Mouse (Mus musculus) cerebral cortex, adult 2 months (tissue): Measurements from ENCODE around the gene Cox7a1.

Source experiments
- WGBS: fragments of 180-500 bp; shearing (Covaris S2); methylation state at CpG from one replicate; pipeline ENCODE4 v1.1.7; 2018; 5-methylcytosine and 5-hydroxymethylcytosine counted together

Cox7a1 gene

DNA sequence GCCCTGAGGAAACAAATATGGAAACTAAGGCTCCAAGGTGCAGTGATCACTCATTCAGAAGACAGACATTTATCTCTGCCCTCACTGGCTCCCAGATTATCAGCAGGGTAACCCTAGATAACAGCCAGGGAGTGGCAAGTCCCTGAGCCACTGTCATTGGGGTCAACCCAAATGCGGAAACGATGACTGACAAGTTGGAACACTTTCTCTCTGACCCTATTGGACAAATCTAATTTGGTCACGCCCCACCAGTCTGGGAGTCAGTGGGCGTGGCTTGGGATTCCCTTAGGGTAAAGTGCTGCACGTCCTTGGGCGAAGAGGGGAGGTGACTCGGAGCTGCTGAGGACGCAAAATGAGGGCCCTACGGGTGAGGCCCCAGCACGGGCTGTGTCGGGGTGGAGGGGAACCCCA lies at the start of gene Cox7a1:
Gene Cox7a1, plus strand, starts transcription at position 266 of the 411 bp plus-strand sequence.
- WGBS, result 9% methylated on average over 11 of the region's 11 CpGs

DNA sequence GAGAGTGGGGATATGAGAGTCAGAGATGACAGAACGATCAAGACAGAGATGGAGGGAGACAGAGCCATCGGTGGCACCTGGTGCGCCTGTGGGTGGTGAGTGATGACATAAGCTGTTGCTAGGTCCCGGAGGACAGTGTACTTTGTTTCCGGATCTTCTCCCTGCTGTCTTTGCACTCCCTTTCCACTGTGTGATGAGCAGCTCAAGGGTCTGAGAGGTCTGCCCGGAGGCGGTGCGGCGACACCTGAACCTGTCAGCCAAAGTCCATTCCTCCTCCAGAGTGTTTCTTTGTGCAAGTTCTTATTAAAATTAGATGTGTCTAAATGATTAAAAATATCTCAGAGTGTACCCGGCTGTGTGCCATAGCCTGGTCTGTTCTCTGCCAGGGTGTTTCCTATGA lies 47.1 kb upstream of the Cox7a1 start:
- WGBS, result 69% methylated on average over 10 of the region's 10 CpGs

DNA sequence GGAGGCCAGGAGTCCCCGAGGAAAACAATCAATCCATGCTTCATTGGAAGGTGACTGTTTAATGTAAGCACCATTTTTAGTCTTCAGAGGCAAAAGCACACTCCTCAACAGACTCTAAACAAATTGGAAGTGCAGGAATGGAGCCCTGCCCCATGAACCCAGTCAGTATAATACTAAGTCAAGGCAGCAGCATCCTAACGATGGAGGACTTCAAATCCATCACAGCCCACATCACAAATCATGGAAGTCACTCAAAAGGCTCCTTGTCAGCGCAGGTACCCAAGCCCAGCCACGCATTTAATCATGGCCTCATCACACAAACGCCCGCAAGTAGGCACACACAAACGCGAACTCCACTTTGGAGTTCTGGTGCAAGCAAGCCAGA lies 40.8 kb upstream of the Cox7a1 start:
- 12% methylated on average over 8 of the region's 8 CpGs for WGBS

GRCm38 (mm10) chr7:30143555-30144209 lies 40.3 kb upstream of the Cox7a1 start:
- WGBS, result 1% methylated on average over 35 of the region's 35 CpGs

DNA sequence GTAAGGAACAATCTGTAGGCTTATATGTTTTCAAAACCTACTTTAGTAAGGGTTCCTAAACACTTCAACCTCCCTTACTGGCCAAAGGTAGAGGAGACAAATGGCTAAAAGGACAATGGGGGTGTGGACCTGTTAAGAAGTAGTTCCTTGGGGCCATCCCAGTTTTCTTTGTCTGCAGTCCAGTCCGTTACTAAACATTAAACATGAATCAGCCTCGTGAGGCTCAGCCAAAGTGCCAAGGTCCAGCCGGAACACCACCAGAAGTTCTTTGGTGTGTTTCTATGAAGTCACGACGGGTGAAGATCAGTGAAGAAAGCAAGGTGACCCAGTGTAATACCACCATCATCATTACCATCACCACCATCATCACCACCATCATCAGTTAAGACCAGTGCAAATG lies 36.9 kb upstream of the Cox7a1 start:
- WGBS, result 94% methylated on average over 5 of the region's 5 CpGs

DNA sequence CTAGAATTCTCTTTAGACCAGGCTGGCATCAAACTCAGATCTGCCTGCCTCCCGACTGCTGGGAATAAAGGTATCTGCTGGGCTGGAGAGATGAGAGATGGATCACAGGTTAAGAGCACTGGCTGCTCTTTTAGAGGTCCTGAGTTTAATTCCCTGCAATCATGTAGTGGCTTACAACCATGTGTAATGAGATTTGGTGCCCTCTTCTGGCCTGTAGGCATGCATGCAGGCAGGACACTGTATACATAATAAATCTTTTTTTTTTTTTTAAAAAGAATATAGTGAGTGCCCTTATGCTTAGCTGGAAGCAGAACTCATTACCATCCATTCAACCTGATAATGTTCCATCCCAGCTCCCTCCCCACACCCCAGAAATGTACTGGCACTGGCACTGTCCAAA lies 29.9 kb upstream of the Cox7a1 start:
- WGBS, result 86% methylated on average over 1 of the region's 1 CpGs

DNA sequence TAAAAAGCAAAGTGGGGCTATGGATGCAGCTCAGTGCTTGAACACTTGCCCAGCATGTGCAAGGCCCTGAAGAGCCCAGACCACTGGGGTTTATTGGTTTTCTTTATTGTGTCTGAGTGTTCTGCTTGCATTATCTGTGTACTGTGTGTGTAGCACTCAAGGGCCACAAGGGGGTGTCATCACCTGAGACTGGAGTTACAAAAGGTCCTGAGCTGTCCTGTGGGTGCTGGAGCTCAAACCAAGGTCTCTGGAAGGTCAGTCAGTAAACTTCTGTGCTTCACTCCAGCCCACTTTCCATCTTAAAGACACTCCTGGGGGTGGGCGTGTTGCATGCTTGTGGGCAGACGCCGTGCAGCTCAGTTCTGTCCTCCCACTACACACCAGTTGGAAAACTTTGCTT lies 28.4 kb upstream of the Cox7a1 start:
- 66% methylated on average over 3 of the region's 3 CpGs for WGBS

DNA sequence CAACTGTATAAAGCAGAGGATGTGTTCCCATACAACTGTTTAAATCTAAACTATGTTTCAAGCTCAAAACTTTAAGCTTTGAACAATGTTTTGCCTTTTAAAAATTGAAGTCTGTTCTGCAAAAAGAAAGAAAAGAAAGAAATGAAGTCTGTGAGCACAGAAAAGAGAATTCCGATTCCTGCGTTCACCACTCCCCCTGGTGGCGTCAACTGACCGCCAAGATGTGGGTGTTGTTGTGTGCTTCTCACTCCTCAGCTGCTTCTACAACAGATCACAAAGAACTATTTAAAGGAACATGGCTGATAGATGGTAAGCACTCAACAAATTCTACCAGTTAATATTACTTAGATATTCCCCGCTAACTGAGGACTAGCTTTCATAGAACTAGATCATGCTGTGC lies 20.8 kb upstream of the Cox7a1 start:
- 64% methylated on average over 5 of the region's 5 CpGs for WGBS

DNA sequence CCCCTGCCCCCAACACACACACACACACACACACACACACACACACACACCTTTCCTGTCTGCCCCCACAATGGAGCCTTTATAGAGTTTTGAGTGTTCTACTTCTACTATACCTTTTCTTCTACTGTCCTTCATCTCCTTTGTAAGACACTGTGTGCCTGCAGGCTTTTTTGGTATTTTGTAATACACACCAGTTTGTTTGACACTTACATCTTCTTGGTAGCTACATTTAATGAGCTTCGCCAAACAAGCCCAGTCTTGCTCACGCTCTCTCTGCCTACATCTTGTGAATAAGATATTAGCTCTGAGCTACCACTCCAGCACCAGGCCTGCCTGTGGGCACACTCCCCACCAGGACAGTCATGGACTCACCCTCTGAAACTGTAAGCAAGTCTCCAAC lies 19.2 kb upstream of the Cox7a1 start:
- WGBS, result 69% methylated on average over 2 of the region's 2 CpGs

GRCm38 (mm10) chr7:30168914-30169582 lies 14.9 kb upstream of the Cox7a1 start:
- under 1% methylated on average over 21 of the region's 21 CpGs for WGBS

- under 1% methylated on average over 36 of the region's 36 CpGs for WGBS
These were observed 14.2 kb upstream of the Cox7a1 start, which contains the start of gene Zfp146 for GRCm38 (mm10) chr7:30169583-30170282. Gene Zfp146 (minus strand): TSS chr7:30169750.

GRCm38 (mm10) chr7:30170283-30170951 lies 13.5 kb upstream of the Cox7a1 start:
- 8% methylated on average over 11 of the region's 11 CpGs for WGBS

DNA sequence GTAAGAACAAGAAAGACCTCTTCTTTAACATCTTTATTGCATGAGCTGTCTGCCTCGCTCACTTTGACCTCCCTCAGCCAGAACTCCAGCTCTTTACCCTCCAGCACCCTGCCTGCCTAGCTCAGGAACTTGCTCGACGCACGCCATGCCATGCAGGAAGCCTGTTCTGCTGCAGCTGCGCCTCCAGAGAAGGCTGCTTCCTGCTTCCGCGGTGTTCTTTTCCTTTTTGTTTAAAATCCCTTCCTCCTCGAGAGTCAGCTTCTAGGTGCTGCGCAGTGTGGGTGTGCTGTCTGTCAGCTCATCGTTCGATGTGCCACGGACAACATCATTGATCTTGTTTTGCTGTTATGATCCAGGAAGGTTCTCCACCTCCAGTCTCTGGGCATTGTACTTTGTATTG lies 7.5 kb upstream of the Cox7a1 start:
- 76% methylated on average over 12 of the region's 12 CpGs for WGBS

- 90% methylated on average over 11 of the region's 11 CpGs for WGBS
These were observed 5.7 kb upstream of the Cox7a1 start for GRCm38 (mm10) chr7:30178256-30178655.

DNA sequence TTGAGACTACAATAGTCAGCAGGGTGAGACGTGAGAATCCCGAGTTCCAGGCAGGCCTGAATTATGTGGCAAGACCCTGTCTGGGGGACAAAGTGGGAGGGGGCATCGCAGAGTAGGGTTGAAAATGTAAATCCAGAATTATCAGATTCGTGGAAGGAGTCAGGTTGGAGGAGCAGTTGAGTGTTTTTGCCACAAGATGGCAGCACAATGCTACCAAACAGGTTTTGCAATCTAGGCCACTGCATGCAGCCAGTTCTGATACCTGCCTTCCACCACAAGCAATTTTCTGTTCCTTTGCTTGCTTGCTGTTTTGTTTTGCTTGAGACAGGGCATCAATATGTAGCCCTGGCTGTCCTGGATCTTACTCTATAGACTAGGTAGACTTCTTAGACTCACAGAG lies 2.6 kb upstream of the Cox7a1 start:
- 4% methylated on average over 4 of the region's 4 CpGs for WGBS

- WGBS, result 73% methylated on average over 10 of the region's 10 CpGs
These were observed 2.0 kb upstream of the Cox7a1 start for GRCm38 (mm10) chr7:30181929-30182328.

- WGBS, result 73% methylated on average over 7 of the region's 7 CpGs
These were observed 755 bp upstream of the Cox7a1 start for GRCm38 (mm10) chr7:30183189-30183588.

DNA sequence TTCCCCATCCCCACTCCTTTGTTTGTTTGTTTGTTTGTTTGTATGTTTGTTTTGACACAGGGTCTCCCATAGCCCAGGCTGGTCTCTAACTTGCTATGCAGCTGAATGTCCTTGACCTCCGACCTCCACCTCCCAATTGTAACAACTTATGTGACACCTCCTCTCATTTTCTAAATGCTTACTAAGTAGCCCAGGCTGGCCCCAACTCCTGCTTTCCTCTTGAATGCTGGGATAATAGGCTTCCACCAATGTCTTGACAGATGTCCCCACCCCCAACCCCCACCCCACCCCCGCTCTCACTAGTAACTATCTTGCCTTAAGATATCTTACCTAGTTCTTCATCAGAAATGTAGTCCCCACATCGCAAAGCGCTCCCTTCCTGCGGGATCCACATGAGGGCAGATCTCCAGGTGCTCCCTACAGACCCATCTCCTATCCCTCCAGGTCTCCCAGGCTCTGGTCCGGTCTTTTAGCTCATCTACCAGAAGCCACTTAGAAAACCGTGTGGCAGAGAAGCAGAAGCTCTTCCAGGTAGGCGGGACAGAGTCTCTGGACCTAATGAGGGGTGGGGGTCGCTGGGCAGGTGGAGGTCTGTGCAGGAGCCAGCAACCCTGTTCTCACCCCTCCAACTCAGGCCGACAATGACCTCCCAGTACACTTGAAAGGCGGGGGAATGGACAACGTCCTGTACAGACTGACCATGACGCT lies 851 bp downstream of the Cox7a1 start:
- 75% methylated on average over 13 of the region's 13 CpGs for WGBS

- WGBS, result 64% methylated on average over 12 of the region's 12 CpGs
These were observed 4.6 kb downstream of the Cox7a1 start for GRCm38 (mm10) chr7:30188344-30189115.

DNA sequence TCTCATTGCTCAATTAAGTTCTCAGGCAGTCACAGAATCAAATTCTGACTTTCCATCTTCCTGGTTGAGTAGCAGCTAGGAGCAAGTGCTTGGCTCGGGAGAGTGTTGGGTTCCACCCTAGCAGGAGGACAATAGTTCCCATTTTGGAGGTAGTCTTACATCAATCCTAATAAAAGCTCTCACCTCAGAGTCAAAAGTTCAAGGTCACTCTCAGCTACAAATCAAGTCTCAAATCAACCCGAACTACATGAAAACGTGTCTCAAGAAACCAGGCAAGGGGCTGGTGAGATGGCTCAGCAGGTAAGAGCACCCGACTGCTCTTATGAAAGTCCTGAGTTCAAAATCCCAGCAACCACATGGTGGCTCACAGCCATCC lies 5.2 kb downstream of the Cox7a1 start:
- WGBS, result 87% methylated on average over 4 of the region's 4 CpGs

DNA sequence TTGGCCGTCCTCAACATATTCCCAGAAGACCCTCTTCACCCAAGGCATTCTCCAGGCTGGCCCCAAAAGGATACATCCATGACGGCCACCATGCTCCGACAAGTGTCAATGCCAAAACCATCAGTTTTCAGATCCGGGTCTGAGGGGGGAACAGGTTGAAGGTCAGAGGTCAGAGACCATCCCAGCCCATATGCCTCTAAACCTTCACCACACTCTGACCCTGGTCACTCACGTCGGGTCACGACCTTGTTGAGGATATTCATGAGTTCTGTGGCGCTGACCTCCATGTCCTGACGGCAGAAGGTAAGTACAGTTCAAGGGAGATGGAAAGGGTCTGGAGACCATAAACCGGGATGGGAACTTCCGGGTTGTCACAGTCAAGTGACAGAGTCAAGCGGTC lies 8.1 kb downstream of the Cox7a1 start:
- 96% methylated on average over 12 of the region's 12 CpGs for WGBS
